Mouse (Mus musculus) myocyte (in vitro differentiated cells): Measurements from ENCODE around the gene Lrrc15. TPM values are rescaled to one million over a fixed set of nuclear protein-coding genes. Genes with fewer than 3 reads are reported as not detected.

ENCODE experiments used
- H3K27me3 ChIP-seq: one replicate; pipeline ENCODE4 v1.6.1; 2011; ENCODE audit not compliant: control insufficient read depth, insufficient read depth, insufficient read length
- H3K36me3 ChIP-seq: one replicate; pipeline ENCODE4 v1.6.1; 2011; ENCODE audit not compliant: control insufficient read depth, insufficient read depth
- H3K4me2 ChIP-seq: one replicate; pipeline ENCODE4 v1.6.1; 2011; ENCODE audit warnings: low read depth, control low read depth
- H3K4me3 ChIP-seq: one replicate; pipeline ENCODE4 v1.5.1; 2011; ENCODE audit warnings: mild to moderate bottlenecking, control low read depth, moderate library complexity
- H3K79me2 ChIP-seq: one replicate; pipeline ENCODE4 v1.6.1; 2011; ENCODE audit not compliant: control insufficient read depth, insufficient read depth
- H3ac ChIP-seq: one replicate; pipeline ENCODE4 v1.6.1; 2011; ENCODE audit not compliant: control insufficient read depth, insufficient read length
- CEBPB ChIP-seq: IDR thresholded peaks from 2 replicates; pipeline ENCODE4 v1.6.1; 2011; ENCODE audit warnings: mild to moderate bottlenecking, moderate library complexity; ENCODE audit not compliant: poor library complexity, insufficient read depth, severe bottlenecking
- E2F4 ChIP-seq: IDR thresholded peaks from one replicate; pipeline ENCODE4 v1.6.1; 2011; ENCODE audit warnings: mild to moderate bottlenecking, control low read depth, moderate library complexity; ENCODE audit not compliant: insufficient read depth
- MAX ChIP-seq: IDR thresholded peaks from one replicate; pipeline ENCODE4 v1.6.1; 2011; ENCODE audit warnings: low read depth, mild to moderate bottlenecking, control low read depth
- MYOD1 ChIP-seq, 3 experiments: IDR thresholded peaks; one replicate each; pipeline ENCODE4 v1.6.1; 2011; ENCODE audit warnings: control low read depth in 2 of 3, low read depth in 2 of 3, mild to moderate bottlenecking in 2 of 3, moderate library complexity in 1 of 3; ENCODE audit not compliant: insufficient read length in 2 of 3, control insufficient read depth in 1 of 3
- MYOG ChIP-seq, 3 experiments: IDR thresholded peaks; one replicate each; pipeline ENCODE4 v1.6.1; 2011; ENCODE audit warnings: control low read depth in 2 of 3, low read depth in 2 of 3, mild to moderate bottlenecking in 2 of 3; ENCODE audit not compliant: insufficient read length in 2 of 3, control insufficient read depth in 1 of 3, insufficient read depth in 1 of 3
- POLR2A ChIP-seq: IDR thresholded peaks from one replicate; pipeline ENCODE4 v1.6.1; 2011; ENCODE audit warnings: low read depth, mild to moderate bottlenecking, control low read depth, moderate library complexity; ENCODE audit not compliant: insufficient read length
- POLR2AphosphoS2 ChIP-seq: IDR thresholded peaks from one replicate; pipeline ENCODE4 v1.6.1; 2011; ENCODE audit warnings: low read depth, control low read depth; ENCODE audit not compliant: insufficient read length
- REST ChIP-seq: IDR thresholded peaks from one replicate; pipeline ENCODE4 v1.6.1; 2011; ENCODE audit warnings: mild to moderate bottlenecking, control low read depth, moderate library complexity; ENCODE audit not compliant: insufficient read depth, insufficient read length
- SRF ChIP-seq: IDR thresholded peaks from one replicate; pipeline ENCODE4 v1.6.1; 2011; ENCODE audit warnings: low read depth; ENCODE audit not compliant: control insufficient read depth, insufficient read length
- TCF12 ChIP-seq: IDR thresholded peaks from one replicate; pipeline ENCODE4 v1.6.1; 2011; ENCODE audit warnings: mild to moderate bottlenecking, control low read depth; ENCODE audit not compliant: poor library complexity, insufficient read depth, severe bottlenecking
- TCF3 ChIP-seq: IDR thresholded peaks from one replicate; pipeline ENCODE4 v1.6.1; 2011; ENCODE audit warnings: low read depth, control low read depth; ENCODE audit not compliant: insufficient read length
- USF1 ChIP-seq: IDR thresholded peaks from one replicate; pipeline ENCODE4 v1.6.1; 2011; ENCODE audit warnings: low read depth, mild to moderate bottlenecking, control low read depth, moderate library complexity
- polyA plus RNA-seq: library from polyadenylated mRNA; unstranded; fragments of >200 nt; fragmentation: generic; extraction: Trizol; gene quantifications from one replicate; pipeline ENCODE4 v1.2.1, GENCODE M21; 2012; ENCODE audit warnings: missing spikeins

The Lrrc15 gene
- 0.04 TPM for polyA plus RNA-seq

DNA sequence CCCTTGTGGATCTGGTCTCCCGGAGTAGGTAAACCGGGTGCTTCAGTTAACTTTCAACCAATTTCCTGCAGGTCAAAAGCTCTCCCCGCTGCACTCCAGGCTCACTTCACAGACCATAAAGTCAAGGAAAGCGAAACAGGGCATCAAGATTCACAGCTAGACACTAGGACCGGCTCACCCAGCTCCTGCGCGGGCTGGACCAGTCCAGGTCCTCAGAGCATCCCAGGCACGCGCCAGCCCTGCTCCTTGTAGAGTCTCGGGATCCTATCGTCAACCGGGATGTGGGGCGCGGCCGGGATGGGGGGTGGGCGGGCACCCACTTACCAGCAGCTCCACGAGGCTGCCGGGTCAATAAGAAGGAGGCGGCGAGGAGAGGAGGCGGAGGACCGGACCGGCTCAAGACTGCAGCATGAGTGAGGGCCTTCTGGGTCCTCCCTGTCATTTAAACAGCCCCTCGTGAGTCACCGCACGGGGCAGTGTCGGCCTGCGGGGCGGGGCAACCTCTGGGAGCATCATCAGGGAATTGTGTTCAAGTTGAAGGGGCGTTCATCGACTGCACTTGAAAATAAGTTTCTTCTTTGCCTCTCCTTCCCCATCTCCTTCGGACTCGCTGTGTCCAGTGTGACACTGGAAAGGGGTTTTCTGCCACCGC, at the start of gene Lrrc15:
Gene Lrrc15 (minus strand): TSS at position 413 of the 652 bp plus-strand sequence.
- Histone ChIP-seq H3ac (no peak within 1 kb of the TSS), H3K27me3 (no peaks in the 10 kb centered on the region), H3K4me2 (peak within 1 kb of the TSS; percentile 51), H3K36me3 (no peaks in the 10 kb centered on the region), H3K79me2 (no peaks in the 10 kb centered on the region), H3K4me3 (no peak within 1 kb of the TSS)
- TF ChIP-seq SRF (no peak), TCF3 (no peak)

DNA sequence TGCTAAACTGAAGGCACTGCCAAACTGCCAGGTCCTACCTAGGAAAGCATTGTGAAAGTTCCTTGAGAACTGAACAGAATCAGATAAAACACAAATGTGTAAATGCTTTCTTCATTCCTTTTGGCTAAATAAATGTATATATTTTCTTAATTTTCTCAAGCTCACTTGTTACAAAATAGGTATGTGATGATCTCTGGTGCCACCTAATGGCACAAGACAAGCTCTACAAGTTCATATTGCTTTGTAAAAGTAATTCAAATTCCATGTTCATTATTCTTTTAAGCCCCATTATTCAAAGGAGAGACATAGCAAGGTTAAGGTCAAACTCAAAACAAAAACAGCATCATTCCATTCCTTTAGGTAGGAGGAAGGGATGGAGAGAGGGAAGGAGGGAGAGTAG, 31.2 kb upstream of the Lrrc15 start:
- Histone ChIP-seq H3K79me2 (no peaks in the 10 kb centered on the region), H3K36me3 (peaks cover 59% of the 10 kb centered on the region), H3K4me2 (no peak overlapping the region), H3ac (no peak overlapping the region), H3K27me3 (no peaks in the 10 kb centered on the region), H3K4me3 (no peak overlapping the region)
- TF ChIP-seq POLR2AphosphoS2 (no peak), MAX (no peak), SRF (no peak), REST (no peak), TCF3 (no peak), MYOD1 (IDR thresholded peaks at IDR 0.05; ENCODE audit: control insufficient read depth in 1 of 3, insufficient read length in 2 of 3, low read depth in 2 of 3) (no peak), CEBPB (no peak), USF1 (no peak), TCF12 (no peak), E2F4 (no peak), POLR2A (no peak), MYOG (IDR thresholded peaks at IDR 0.05; ENCODE audit: control insufficient read depth in 1 of 3, insufficient read depth in 1 of 3, insufficient read length in 2 of 3, low read depth in 2 of 3) (no peak)

DNA sequence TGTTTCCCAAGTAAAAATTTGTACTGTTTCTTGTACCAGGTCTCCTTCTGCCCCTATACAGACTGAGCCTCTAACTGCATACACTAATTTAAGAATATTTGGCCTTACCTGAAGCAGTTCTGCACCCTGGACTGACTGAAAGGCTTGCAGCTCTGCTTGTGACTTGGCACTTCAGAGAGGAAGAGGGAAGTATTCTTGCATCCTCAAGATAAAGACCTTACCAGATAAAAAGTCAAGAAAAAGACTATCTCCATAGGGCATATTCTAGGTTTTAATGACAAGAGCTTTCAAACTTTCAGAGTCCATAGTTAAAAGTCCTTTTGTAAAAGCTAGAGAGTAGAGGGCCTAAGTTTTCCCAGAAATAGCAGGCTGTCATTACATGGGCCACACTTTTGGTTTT, 27.6 kb upstream of the Lrrc15 start, which contains the start of gene Gp5:
Gene Gp5 (minus strand): TSS at position 133 of the 400 bp plus-strand sequence.
- H3K4me2 ChIP-seq: no peak within 1 kb of the TSS
- H3K36me3 ChIP-seq: peaks cover 47% of the 10 kb centered on the region
- no peaks in the 10 kb centered on the region for H3K79me2 ChIP-seq
- no peak within 1 kb of the TSS for H3K4me3 ChIP-seq
- TF ChIP-seq USF1: no peak
- TF ChIP-seq CEBPB: no peak
- no peak for TF ChIP-seq MAX
- TF ChIP-seq TCF12: no peak
- no peak for TF ChIP-seq TCF3
- no peak for TF ChIP-seq SRF
- TF ChIP-seq POLR2A: no peak
- no peak for TF ChIP-seq REST
- TF ChIP-seq E2F4: no peak
- no peak for TF ChIP-seq POLR2AphosphoS2
- TF ChIP-seq MYOD1 (IDR thresholded peaks at IDR 0.05; ENCODE audit: control insufficient read depth in 1 of 3, insufficient read length in 2 of 3, low read depth in 2 of 3): no peak
- no peak for TF ChIP-seq MYOG (IDR thresholded peaks at IDR 0.05; ENCODE audit: control insufficient read depth in 1 of 3, insufficient read depth in 1 of 3, insufficient read length in 2 of 3, low read depth in 2 of 3)
- H3ac ChIP-seq: no peak within 1 kb of the TSS
- no peaks in the 10 kb centered on the region for H3K27me3 ChIP-seq

DNA sequence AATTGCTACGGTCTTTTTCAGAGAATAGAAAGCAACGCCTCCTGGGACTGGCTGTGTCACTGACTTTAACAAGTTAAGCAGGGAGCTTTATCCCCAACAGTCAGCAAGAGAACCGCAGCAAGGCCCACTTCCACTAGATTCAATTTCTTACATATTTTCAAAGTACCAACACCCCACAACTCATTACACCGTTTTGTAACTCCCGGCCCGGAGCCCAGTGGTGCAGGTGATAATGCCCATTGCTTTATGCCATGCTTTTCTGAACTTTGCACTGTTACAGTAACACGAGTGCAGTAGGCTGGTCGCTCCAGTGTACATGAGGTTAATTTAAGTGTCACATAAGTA, 27.1 kb upstream of the Lrrc15 start:
- Histone ChIP-seq H3K79me2 (no peaks in the 10 kb centered on the region), H3K4me3 (no peak overlapping the region), H3K4me2 (no peak overlapping the region), H3ac (no peak overlapping the region), H3K36me3 (peaks cover 42% of the 10 kb centered on the region), H3K27me3 (no peaks in the 10 kb centered on the region)
- TF ChIP-seq SRF: no peak
- no peak for TF ChIP-seq E2F4
- no peak for TF ChIP-seq POLR2A
- TF ChIP-seq CEBPB: no peak
- TF ChIP-seq TCF3: no peak
- no peak for TF ChIP-seq TCF12
- TF ChIP-seq POLR2AphosphoS2: no peak
- no peak for TF ChIP-seq MAX
- no peak for TF ChIP-seq USF1

DNA sequence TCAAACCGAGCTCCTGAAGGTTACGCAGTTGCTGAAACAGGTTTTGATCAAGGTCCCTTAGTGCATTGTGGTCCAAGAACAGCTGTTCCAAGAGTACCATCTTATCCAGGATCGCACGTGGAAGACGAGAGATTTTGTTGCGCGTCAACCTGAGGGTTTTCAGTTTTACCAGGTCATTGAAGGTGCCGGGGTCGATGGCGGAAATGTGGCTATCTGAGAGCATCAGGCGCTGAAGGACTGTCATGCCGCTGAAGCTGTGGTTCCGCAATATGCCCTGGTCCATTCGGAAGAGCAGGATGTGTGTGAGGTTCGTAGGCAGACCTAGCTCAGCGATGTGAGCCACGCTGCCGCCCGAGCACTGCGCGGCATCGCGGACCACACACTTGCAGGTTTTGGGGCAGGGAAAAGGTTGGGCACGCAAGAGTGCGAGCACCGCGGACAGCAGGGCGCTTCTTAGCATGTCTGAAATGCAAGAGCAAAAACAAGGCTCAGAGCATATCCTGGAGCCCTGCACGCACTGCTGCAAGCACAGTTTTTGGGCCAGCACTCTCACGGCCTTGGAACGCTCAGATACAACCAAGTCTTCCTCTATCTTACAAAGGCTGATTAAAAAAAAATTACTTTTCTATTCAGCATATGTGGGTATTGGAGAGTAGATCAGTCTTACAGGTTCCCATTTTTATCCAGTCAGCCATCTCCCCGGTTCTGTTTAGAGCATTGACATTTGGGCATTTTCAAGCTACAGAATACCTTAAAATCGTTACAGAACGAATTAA, 26.5 kb upstream of the Lrrc15 start:
- H3K4me3 ChIP-seq: no peak overlapping the region
- H3K27me3 ChIP-seq: no peaks in the 10 kb centered on the region
- no peaks in the 10 kb centered on the region for H3K79me2 ChIP-seq
- no peak overlapping the region for H3K4me2 ChIP-seq
- H3ac ChIP-seq: no peak overlapping the region
- peaks cover 38% of the 10 kb centered on the region for H3K36me3 ChIP-seq
- no peak for TF ChIP-seq MYOG (IDR thresholded peaks at IDR 0.05; ENCODE audit: control insufficient read depth in 1 of 3, insufficient read depth in 1 of 3, insufficient read length in 2 of 3, low read depth in 2 of 3)
- TF ChIP-seq POLR2AphosphoS2: peak; percentile 90
